Mouse (Mus musculus): Measurements from ENCODE around the gene Sfpq. TPM values are rescaled to one million over a fixed set of nuclear protein-coding genes. Genes with fewer than 3 reads are reported as not detected.
"Not testable (repeated sequence)": the region's sequence is repeated elsewhere in the genome, so short reads cannot be mapped to it uniquely, and the experiment has no call there.

The Sfpq gene
- polyA plus RNA-seq, 1 experiment, result 868 TPM

DNA sequence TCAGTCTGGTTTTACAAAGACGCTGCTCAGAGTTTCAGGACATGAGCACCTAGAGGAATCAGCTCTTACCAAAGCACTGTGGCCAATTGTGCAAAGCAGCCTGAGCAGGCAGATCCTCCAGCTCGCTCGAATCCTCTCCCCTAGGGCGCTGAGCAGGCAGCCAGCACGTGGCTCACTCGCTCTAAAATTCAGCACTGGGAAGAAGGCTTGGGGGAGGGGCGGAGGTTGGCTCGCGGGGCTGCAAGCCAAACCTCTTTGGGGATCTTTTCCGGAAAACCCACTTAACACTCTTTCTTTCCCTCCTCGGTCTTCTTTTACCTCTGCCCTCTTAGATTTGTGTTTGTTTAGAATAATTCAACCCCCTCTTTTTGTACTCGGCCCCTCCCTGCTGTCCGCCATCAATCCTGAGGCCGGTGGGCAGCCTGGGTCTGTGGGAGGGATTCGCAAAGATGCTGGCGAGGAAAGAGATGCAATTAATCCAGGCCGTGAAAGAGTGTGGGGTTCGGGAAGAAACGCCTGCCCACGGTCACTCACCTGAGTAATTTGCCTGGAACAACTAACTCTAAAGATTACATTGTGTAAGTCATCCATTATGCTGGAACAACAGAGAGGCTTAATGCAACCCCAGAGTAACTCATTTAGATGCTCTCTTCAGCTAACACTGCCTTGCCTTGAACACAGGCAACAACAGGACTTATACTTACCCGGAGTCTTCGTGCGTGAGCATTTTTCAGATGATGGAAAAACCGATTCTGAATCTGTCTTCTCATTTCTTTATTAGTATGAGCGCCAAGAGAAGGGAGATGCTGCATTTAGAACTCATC is 15.8 kb upstream of the Sfpq start:
- no peaks in the 10 kb centered on the region for H3K27me3 ChIP-seq (ENCODE audit: control insufficient read depth, insufficient read depth, low read length, poor library complexity, severe bottlenecking)
- peak overlapping the region; percentile 92 for H3K27ac ChIP-seq (ENCODE audit: insufficient read depth, low read length)
- H3K9ac ChIP-seq (ENCODE audit: low read depth, poor library complexity, severe bottlenecking), result peak overlapping the region; percentile 79
- H3K9me3 ChIP-seq (replicated peaks; ENCODE audit: control insufficient read depth, insufficient read depth, low read length, poor library complexity, severe bottlenecking), result no peaks in the 10 kb centered on the region
- TF ChIP-seq POLR2A (IDR thresholded peaks at IDR 0.05; ENCODE audit: insufficient read depth, low read length), result no peak
- TF ChIP-seq EP300 (IDR thresholded peaks at IDR 0.05; ENCODE audit: insufficient read depth, low read depth, low read length), result peak; percentile 90
- no peaks in the 10 kb centered on the region for H3K36me3 ChIP-seq (ENCODE audit: control insufficient read depth, insufficient read depth, low read length, poor library complexity, severe bottlenecking)
- peak overlapping the region; percentile 54 for H3K4me3 ChIP-seq (ENCODE audit: low read depth, low read length)
- no peaks in the 10 kb centered on the region for H3K4me1 ChIP-seq (ENCODE audit: control insufficient read depth, insufficient read depth, low read length)

DNA sequence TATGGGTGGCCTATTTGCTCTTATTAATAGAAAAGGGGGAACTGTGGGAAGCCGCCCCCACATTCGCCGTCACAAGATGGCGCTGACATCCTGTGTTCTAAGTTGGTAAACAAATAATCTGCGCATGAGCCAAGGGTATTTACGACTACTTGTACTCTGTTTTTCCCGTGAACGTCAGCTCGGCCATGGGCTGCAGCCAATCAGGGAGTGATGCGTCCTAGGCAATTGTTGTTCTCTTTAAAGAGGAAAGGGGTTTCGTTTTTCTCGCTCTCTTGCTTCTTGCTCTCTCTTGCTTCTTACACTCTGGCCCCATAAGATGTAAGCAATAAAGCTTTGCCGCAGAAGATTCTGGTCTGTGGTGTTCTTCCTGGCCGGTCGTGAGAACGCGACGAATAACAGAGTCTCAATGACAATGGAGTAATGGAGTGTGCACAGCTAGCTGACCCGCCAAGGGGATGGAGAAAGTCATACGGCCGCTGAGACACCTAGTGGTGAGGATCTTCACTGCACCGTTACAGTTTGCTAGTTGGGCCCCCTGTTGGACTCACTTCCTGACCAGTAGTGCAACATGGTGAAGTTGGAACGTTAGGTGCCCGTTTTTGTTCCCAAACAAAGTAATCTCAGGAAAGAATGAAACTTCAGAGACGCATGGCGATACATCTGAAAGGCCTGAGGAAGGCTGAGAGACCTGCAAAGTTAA is 5.7 kb upstream of the Sfpq start:
- not testable (repeated sequence) for H3K36me3 ChIP-seq (ENCODE audit: control insufficient read depth, insufficient read depth, low read length, poor library complexity, severe bottlenecking); H3K27me3 ChIP-seq (ENCODE audit: control insufficient read depth, insufficient read depth, low read length, poor library complexity, severe bottlenecking); H3K4me3 ChIP-seq (ENCODE audit: low read depth, low read length); H3K9me3 ChIP-seq (replicated peaks; ENCODE audit: control insufficient read depth, insufficient read depth, low read length, poor library complexity, severe bottlenecking); H3K27ac ChIP-seq (ENCODE audit: insufficient read depth, low read length); H3K9ac ChIP-seq (ENCODE audit: low read depth, poor library complexity, severe bottlenecking); H3K4me1 ChIP-seq (ENCODE audit: control insufficient read depth, insufficient read depth, low read length)
- peak; percentile 83 for TF ChIP-seq CTCF (IDR thresholded peaks at IDR 0.05; ENCODE audit: low read depth, low read length)

DNA sequence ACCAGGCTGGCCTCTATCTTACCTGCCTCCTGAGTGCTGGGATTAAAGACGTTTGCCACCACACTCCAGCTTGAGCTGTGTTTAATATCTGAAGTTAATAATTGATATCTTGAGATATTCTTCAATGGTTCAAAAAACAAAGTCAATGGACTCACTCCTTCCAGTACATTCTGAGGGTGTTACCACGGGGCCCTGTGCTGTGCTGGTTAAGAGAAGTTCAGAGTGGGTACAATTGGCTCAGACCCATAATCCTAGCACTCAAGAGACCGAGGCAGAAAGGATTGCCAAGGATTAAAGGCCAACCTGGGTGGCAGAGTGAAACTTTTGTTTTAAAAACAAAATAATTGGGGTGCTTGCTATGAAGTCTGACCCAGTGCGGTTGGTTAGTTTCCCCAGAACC is 4.8 kb upstream of the Sfpq start:
- no peak for TF ChIP-seq POLR2A (IDR thresholded peaks at IDR 0.05; ENCODE audit: insufficient read depth, low read length)
- TF ChIP-seq CTCF (IDR thresholded peaks at IDR 0.05; ENCODE audit: low read depth, low read length), result no peak
- TF ChIP-seq EP300 (IDR thresholded peaks at IDR 0.05; ENCODE audit: insufficient read depth, low read depth, low read length), result no peak
- H3K4me3 ChIP-seq (ENCODE audit: low read depth, low read length), result no peak overlapping the region
- H3K36me3 ChIP-seq (ENCODE audit: control insufficient read depth, insufficient read depth, low read length, poor library complexity, severe bottlenecking), result no peaks in the 10 kb centered on the region
- H3K9ac ChIP-seq (ENCODE audit: low read depth, poor library complexity, severe bottlenecking), result no peak overlapping the region
- H3K9me3 ChIP-seq (replicated peaks; ENCODE audit: control insufficient read depth, insufficient read depth, low read length, poor library complexity, severe bottlenecking), result no peaks in the 10 kb centered on the region
- no peaks in the 10 kb centered on the region for H3K4me1 ChIP-seq (ENCODE audit: control insufficient read depth, insufficient read depth, low read length)
- no peak overlapping the region for H3K27ac ChIP-seq (ENCODE audit: insufficient read depth, low read length)
- H3K27me3 ChIP-seq (ENCODE audit: control insufficient read depth, insufficient read depth, low read length, poor library complexity, severe bottlenecking), result no peaks in the 10 kb centered on the region

DNA sequence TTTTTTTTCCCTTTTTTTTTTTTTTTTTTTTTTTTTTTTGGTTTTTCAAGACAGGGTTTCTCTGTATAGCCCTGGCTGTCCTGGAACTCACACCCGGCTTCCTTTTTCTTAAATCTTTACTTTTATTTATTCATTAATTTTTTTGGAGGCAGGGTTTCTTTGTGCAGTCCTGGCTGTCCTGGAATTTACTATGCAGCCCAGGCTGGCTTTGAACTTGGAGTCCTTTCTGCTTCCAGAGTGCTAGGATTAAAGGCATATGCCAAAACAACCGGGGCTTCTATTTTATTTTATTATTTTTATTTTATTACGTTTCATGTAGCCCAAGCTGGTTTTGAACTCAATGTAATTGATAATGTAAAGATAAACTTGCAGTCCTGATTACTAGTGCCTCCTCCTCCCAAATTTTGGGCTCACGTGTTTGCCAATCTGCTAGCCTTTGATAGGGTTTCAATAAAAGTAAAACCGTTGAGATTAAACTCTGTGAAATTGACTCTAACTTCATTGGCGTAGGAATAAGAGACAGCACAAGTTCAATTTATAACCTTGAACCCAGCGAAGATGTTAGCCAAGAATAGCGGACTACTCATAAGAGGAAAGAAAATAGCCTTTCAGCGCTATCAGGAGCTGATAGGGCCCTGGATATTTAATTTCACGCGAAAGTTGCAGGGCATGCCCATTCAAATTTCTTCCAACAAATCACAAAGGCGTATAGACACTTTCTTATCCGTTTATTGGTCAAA is 543 bp upstream of the Sfpq start:
- Histone ChIP-seq H3K36me3 (ENCODE audit: control insufficient read depth, insufficient read depth, low read length, poor library complexity, severe bottlenecking) (peaks cover 34% of the 10 kb centered on the region), H3K27ac (ENCODE audit: insufficient read depth, low read length) (no peak overlapping the region), H3K27me3 (ENCODE audit: control insufficient read depth, insufficient read depth, low read length, poor library complexity, severe bottlenecking) (no peaks in the 10 kb centered on the region), H3K4me3 (ENCODE audit: low read depth, low read length) (peak overlapping the region; percentile 38; the same call in 1 of the 2 replicates), H3K9ac (ENCODE audit: low read depth, poor library complexity, severe bottlenecking) (peak overlapping the region; percentile 88), H3K4me1 (ENCODE audit: control insufficient read depth, insufficient read depth, low read length) (no peaks in the 10 kb centered on the region), H3K9me3 (replicated peaks; ENCODE audit: control insufficient read depth, insufficient read depth, low read length, poor library complexity, severe bottlenecking) (no peaks in the 10 kb centered on the region)
- TF ChIP-seq EP300 (IDR thresholded peaks at IDR 0.05; ENCODE audit: insufficient read depth, low read depth, low read length) (no peak), CTCF (IDR thresholded peaks at IDR 0.05; ENCODE audit: low read depth, low read length) (no peak)

DNA sequence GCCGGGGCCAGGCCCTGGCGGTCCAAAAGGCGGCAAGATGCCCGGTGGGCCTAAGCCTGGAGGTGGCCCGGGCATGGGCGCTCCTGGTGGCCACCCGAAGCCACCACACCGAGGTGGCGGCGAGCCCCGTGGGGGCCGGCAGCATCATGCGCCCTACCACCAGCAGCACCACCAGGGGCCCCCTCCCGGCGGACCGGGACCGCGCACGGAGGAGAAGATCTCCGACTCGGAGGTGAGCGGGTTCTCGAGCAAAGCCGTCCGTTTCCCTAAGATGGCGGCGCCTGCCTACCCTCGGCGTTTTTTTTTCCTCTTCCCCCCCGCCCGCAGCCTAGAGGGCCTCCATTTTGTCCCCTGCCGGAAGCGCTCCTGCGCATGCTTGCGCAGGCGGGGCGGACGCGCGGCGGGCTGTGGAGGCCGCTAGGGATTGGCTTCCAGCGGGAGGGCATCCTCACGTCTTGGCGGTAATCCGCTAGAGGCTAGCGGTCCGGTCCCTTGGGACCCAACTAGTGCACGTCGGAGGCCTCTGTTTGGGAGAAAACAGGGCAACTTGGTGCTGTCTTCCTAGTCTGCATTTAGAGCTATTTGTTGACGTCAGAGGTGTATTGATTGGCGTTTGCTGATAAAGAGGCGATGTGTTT is 984 bp downstream of the Sfpq start:
- no peaks in the 10 kb centered on the region for H3K27me3 ChIP-seq (ENCODE audit: control insufficient read depth, insufficient read depth, low read length, poor library complexity, severe bottlenecking)
- TF ChIP-seq POLR2A (IDR thresholded peaks at IDR 0.05; ENCODE audit: insufficient read depth, low read length), result peak; percentile 12
- TF ChIP-seq CTCF (IDR thresholded peaks at IDR 0.05; ENCODE audit: low read depth, low read length), result no peak
- peaks cover 49% of the 10 kb centered on the region for H3K36me3 ChIP-seq (ENCODE audit: control insufficient read depth, insufficient read depth, low read length, poor library complexity, severe bottlenecking)
- no peaks in the 10 kb centered on the region for H3K4me1 ChIP-seq (ENCODE audit: control insufficient read depth, insufficient read depth, low read length)
- H3K9me3 ChIP-seq (replicated peaks; ENCODE audit: control insufficient read depth, insufficient read depth, low read length, poor library complexity, severe bottlenecking), result no peaks in the 10 kb centered on the region
- H3K9ac ChIP-seq (ENCODE audit: low read depth, poor library complexity, severe bottlenecking), result peak overlapping the region; percentile 100
- H3K27ac ChIP-seq (ENCODE audit: insufficient read depth, low read length), result peak overlapping the region; percentile 62
- peak overlapping the region; percentile 92 for H3K4me3 ChIP-seq (ENCODE audit: low read depth, low read length)
